Mouse (Mus musculus) effector memory CD4-positive, alpha-beta T cell, adult 7 months (primary cell): ENCODE measurements around the gene Sp9. TPM values are rescaled to one million over a fixed set of nuclear protein-coding genes. Genes with fewer than 3 reads are reported as not detected.

Experiments used
- polyA plus RNA-seq: library from polyadenylated mRNA; unstranded; fragments of 100-300 nt; shearing (Covaris generic); gene quantifications from one replicate; pipeline ENCODE4 v1.2.1, GENCODE M21; 2017

Gene Sp9
- polyA plus RNA-seq = 0.49 TPM

DNA sequence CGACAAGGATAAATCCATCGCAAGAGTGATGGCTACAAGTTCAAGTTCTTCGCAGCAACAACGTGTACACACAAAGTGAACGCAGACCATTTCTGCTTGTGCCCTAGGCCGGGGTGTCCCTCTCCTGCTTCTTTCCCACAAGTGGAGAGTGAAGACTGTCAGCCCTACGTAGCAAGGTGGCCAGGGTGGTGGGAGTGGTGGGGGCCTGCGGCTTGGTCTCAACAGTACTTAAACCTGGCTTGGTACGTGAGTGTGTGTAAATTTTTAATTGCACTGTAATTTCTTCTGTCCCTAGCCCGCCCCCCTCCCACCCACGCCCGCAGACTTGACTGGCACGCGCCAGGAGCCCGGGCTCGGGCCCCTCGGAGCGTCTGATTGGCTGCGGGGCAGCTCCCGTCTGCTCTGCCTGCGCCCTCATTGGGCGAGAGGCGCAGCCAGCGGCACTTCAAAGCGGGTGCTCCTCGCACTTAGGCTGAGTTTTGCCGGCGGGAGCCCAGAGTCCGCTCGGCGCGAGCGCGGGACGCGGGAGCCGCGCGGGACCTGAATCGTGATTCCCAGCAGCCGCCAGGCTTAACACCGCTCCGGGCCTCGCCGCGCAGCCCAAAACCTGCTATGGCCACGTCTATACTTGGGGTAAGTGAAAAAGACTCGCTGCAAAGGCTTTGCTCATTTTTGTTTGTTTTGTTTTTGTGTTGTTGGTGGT is at the start of gene Sp9:
Gene Sp9 (plus strand): TSS at position 467 of the 703 bp plus-strand sequence.

DNA sequence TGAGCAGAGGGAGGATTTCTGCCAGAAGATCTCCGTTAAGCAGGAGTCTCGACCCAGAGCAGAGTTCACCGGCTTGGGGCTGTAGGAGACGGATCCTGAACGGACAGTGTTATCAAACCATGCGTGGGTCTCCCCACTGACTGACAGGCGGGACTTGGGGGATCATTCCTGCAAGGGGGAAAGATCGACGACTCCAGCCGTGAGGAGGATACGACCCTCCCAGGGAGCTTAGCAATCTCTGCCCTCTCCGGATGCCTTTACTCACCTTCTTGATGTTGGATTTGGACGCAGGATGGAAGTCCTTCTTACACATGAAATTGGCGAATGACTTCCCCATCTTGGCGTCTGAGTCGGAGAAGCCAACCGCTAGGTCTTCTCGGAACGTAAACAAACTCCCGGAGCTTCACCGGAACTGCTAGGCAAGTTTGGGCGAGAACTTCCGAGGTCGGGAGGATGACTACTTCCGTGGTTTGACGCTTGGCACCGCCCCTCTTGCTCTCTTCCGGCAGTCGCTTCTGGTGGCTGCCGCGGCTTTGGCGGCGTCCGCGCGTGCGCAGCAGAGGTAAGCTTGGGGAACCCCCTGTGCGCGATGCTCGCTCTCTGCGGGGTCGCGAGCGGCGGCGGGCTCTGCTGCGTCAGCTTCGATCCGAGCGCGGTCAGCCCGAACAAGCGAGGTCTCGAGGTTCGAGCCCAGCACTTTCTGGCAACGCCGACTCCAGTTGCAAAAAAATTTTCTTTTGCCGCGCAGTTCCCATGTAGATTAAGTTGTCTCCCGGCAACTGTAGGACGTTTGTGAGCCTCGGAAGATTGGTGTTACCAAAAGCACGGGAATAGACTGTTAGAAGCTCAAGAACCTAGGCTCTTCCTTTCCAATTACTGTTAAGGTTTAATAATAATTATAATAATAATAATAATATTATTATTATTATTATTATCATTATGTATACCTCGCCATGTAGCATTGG is 40.7 kb downstream of the Sp9 start, which contains the start of the genes Scrn3 and Cir1:
Gene Scrn3 (plus strand): TSS at position 450 of the 965 bp plus-strand sequence.
Gene Cir1 (minus strand): TSS at position 550 of the 965 bp plus-strand sequence.

Other genes with a start within 250 kb of the Sp9 start
- gene Ola1, start 53.0 kb upstream of the Sp9 start, polyA plus RNA-seq = 34.0 TPM
- 22.9 TPM for gene Scrn3, start 40.7 kb downstream of the Sp9 start, polyA plus RNA-seq
- 46.0 TPM for gene Cir1, start 40.8 kb downstream of the Sp9 start, polyA plus RNA-seq
- gene Gpr155, start 114.6 kb downstream of the Sp9 start, polyA plus RNA-seq = 31.0 TPM